Mouse (Mus musculus): Measurements from ENCODE around the gene Pbx1. TPM values are rescaled to one million over a fixed set of nuclear protein-coding genes. Genes with fewer than 3 reads are reported as not detected.

Gene Pbx1
- total RNA-seq, 2 experiments from 2014 or later = 27.0 to 32.2 TPM

DNA sequence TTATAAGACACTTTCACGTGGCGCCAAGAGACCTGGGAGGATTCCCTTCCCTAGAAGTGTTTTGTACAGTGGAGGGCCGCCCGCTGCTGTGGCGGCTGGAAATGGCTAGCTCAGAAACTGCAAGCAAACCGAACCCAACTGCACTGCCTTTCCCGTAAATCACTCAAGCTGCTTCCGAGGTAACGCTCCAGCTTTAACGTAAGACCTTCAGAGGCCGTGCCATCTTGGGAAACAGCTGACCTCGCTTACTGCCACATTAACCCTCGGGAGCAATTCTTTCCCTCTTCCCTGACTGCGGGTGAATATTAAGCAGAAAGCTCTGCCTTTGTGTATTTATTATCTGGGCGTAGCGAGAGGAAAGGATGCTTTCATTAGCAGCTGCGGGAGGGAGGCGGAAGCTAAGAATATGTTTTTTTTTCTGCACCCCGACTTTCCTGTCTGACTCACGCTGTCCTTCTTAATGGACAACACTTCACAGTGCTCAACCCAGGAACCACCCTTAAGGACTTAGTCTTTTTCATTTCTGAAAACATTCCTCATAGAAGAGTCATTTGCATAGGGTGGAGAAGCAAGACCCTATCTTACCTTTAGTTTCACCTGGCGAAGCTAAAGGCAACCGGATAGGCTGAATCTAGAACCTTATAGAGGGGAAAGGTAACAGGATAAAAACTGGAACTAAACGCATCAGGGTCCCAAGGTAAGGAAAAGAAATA lies 268.4 kb downstream of the Pbx1 start:
- DNase-seq = no peak

DNA sequence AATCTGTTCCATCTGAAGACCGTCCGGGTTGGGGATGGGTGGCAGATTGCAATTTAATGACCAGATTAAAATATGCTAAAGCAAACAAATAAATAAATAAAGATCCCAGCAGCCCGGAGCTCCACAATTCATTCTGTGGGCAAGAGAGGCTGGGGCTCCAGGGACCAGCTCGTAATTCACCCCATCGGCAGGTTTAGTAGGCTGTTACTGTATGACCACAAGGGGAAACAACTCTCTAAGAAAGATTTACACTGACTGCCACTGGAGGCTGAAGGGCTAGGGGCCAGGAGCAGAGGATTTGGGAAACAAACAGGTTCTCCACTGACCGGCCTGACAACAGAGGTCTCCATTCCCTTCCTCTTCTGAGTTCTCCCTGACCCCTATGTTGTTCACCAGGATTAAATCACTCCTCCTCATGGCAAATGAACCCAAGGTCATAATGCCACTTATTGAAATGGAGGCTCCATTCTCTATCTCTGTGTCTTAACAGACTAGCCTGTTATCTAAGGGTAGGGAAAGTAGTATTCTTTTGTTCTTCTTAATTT lies 292.9 kb downstream of the Pbx1 start:
- DNase-seq = no peak

DNA sequence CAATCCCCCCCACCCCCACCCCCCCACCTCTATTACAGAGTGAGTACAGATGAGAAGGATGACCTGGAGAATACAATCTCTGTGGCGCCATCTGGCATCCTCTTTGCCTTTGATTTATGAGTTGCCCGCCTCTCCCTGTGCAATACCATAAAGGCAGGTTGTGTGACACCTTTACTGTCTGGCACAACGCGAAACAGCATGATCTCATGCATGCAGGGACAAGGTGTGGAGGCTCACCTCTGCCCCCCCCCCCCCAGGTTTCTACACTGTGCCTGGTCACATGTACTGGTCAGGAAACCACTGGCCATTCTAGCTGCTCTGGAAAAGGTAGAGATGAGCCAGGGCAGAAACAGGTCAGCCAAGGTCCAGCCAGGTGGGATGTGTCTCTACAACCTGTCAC lies 293.4 kb downstream of the Pbx1 start:
- no peak for DNase-seq

DNA sequence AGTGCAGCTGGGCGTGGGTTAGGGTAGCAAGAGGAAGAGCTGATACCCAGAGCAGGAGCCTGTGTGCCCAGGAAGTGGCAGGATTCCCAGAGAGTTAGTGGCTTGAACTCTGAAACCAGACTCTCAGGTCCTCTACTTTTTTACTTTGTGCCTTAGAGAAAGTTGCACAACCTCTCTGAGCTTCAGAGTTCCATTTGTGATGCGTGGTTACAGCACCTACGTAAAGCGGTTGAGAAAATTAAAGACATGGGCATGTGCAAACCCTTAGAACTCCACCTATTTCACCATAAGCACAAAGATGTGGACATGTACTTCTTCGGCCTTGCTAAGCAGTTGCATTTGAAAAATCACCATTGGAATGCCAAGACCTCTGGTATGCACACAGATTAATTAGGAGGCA lies 294.2 kb downstream of the Pbx1 start:
- DNase-seq = no peak

DNA sequence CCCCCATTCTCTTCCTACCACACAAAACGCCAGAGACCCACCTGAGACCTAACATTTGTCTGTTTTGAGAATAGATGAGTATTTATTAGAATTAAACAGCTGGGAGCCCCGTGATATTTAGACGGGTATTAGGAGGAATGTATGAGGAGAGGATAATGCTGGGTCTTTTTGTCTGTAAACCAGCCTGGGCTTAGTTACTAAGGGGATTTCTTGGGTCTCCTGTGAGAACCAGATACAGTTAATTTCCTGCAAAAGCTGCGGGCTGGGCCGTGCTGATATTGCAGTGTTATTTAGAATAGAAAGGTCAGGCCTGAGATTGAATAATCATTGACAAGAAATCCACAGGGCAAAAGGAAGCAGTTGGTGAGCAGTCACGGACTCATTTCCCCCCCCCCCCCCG lies 296.5 kb downstream of the Pbx1 start:
- no peak for DNase-seq

DNA sequence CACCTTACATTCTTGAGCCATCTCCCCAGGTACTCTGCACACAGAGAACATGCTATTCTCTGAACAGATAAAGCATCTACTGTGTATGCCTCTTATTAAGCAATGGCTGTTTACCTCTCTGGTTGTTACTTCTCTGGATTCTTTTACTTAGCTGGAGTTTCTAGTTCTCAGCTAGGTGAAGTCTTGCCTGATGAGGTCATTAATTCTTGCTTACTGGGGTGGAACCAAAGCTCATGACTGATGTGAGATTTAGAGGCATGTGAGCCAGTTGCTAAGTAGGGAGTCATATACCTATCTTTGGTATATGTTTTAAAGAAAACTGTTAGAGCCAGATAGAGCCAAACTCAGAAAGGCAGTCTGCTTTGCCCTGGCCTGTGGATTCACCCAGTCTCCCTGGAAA lies 298.4 kb downstream of the Pbx1 start:
- DNase-seq = no peak

DNA sequence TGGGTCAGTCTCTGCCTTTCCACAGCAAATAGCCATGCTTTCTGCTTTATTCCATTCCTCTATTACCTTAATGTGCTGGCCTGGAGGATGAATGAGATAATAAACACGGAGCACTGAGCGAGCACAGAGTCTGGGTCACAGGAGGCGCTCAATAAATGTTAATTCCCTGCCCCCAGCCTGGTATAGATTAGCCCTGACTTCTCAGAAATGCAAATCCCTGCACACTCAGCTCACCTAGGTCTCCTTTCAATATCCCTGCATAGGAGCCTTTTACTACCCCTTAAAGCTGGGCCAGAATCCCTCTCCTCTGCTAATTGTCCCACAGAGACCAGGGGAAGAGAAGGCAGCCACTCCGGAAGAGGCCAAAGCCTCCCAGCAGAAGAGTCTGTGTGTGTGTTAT lies 304.1 kb downstream of the Pbx1 start:
- no peak for DNase-seq

DNA sequence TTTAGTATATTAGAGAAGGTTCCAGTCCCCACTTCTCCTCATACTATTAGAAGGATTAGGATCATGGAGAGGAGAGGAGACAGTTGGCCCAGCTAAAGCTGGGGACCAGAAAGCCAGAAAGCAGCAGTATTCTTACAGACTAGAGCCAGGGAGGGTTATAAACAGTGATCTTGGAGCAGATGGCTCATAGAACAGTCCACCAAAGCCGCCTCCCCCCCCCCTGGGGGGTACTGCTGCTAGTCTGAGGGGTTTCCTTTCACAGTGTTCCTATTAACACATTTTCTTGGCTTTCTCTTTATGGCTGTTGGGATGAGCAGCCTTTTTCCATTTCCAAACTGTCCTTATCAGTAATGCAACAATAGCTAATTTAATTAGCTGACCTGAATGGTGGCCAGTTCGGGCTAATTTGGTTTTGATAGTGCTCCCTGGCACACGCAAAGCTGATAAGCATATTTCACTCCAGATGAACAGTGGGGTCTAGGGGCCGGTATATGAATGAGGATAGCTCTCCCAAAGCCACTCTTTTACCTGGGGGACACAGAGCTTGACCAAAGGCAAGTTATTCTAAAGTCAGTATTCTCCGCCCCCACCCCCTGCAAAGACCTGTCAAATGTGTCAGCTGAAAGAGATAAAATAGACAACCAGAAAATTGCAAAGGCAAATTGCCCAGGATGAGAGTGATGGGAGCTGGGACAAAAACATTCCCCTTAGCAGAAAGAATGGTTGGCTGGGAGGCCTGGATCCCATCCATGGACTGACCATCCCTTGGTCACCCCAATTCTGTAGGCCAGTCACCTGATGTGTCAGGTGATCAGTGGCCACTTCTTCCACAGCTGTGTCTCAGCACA lies 307.2 kb downstream of the Pbx1 start:
- no peak for DNase-seq

DNA sequence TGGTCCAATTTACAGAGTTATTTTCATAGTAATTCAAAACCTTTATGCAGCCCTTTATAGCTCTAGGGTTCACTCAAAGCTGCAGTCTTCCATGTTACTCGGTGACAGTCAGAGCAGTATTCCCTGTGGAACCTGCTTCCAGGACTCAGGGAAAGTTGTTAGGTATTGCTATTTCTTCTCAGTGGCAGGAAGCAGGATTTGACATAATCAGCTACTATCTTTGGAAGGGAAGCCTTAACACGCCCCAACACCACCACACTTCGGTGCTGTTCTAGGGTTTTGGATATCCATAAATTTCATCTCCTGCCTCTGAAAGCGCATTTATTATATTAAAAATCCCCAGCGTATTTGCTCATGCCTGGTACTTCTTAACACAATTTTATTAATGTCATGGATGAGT lies 314.0 kb downstream of the Pbx1 start:
- DNase-seq = no peak

DNA sequence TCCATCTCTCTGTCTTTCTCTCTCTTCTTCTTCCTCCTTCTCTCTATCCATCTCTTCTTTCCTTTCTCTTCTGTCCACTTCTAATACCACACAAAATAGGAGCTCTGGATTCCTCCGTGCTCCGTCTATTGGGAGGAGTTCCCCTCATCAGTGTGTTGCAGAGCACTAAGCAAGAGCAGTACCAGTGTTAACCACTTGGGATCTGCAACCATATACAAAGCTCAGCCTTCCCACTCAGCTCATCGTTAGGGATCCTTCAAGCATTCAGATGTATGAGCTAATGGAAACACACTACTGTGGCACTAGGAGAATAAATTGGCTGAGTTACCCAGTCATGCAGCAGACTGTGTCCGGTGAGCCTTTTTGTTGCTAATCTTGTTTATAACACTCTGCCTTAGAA lies 314.7 kb downstream of the Pbx1 start:
- no peak for DNase-seq

DNA sequence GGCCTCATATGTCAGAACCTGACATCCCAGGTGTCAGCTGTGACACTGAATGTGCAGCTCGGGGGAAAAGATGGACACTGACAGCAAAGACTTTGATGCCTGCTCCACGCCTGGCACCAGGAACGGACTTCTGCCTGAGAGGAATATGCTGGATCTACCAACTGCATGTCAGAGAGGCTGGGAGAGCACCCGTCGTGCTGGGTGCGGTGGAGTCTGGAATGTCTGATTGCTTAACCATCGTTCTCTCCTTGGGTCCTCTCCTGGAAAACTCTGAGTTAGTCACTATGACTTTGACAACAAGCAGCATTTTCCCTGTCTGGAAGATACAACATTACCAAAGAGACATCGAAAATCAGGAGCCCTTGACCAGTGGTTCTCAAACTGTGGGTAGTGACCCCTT lies 322.3 kb downstream of the Pbx1 start:
- DNase-seq = no peak

DNA sequence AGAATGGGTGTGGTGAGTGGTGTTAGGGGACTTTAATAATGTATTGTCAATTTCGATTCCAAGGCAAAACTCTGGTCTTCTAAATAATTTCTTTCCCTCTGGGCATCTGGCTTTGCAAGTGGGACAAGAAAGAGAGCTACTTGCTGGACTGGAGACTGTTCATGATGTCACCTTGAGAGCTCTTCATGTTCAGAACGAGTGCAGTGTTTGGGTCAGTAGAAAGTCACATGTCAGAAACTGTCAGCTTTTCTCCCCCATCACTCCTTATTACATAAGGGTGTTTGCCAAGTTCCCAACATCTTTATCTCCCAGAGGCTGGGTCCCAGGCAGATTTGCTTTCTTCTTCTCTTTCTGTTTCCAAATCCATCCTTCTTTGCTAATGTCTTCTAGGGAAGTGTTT lies 328.2 kb downstream of the Pbx1 start:
- DNase-seq = no peak

DNA sequence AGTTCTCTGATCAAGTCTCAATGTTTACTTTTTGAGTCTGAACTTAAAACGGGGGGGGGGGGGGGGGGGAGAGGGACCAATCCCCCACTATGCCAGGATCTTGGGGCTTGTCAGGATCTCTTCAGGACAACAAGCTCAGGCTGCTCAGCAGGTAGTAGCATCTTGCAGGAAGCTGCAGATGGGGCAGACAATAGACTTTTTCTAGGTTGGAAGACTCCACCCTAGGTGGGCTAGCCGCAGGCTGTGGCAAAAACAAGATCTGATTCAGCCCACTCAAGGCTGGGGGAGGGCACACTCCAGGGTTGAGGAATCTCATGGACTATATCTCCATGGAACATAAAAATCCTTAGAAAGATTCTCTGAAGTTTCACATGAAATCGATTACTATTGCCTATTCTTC lies 330.6 kb downstream of the Pbx1 start:
- DNase-seq = no peak

DNA sequence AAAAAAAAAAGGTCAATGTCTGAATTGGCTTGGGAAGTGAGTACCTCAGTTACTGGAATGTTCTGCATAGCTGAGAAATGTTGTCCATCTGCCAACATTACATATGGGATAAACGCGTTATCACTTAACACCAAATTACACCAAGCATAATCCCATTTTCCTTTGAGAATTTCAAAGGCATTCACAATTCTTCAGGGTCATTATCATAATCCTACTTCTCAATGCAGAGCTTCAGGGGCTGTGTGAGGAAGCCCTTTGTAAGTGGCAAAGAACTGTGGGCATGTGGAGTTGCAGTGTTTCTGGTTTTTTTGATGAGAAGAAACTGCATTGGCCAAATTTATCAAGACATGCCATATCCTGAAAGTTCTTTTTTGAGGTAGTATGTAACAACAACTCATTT lies 333.3 kb downstream of the Pbx1 start:
- no peak for DNase-seq

DNA sequence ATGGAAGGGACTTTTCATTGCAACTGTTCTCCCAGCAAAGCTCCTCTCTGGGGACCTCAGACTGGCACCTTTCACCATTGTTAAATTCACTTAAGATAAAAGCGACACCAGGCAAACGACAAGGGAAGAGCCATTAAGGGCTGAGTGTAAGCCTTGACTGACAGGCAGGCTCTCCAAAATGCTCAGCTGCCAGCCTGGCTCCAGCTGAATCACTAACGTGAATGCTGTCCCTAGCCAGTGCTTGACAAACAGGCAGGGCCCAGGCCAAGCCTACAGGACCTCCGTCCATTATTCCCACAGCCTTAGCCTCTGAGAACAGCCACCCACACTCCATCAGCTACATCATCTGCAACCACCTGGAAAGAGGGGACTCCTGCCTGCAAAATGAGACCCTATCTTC lies 337.4 kb downstream of the Pbx1 start:
- no peak for DNase-seq

DNA sequence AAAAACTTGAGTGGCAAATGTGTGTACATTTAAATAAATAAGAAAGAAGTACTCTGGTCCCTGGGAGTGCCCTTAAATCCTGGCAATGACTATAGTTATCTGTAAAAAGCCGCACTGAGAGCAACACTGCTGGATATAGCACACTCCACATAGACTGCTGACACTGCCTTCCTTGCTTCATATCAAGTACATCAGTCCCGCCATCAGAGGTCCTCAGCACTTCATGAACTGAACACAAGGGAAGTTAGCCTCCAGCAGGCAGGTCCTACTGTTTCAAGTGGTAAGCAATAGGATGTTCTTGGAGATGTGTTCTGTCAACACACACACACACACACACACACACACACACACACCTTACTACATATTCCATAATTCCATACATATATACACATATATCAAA lies 339.0 kb downstream of the Pbx1 start:
- DNase-seq = peak; percentile 20

DNA sequence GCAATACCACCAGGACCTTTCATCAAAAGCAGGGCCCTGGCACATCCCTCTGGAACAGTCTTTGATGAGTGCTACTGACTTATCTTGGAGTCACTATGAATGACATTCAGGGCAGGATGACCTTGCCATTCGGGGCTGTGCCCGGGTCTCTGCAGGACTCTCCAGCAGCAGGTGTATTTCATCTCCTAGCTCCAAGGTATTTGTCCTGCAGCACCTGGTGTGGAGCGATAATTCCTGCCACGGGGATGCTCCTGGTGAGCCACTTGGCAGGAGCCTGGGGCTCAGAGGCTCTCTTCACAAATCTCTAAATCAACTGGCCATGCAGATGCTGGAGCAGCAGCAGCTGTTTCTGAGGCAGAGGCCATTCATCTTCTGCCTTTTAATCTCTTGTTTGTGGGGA lies 340.4 kb downstream of the Pbx1 start:
- no peak for DNase-seq

DNA sequence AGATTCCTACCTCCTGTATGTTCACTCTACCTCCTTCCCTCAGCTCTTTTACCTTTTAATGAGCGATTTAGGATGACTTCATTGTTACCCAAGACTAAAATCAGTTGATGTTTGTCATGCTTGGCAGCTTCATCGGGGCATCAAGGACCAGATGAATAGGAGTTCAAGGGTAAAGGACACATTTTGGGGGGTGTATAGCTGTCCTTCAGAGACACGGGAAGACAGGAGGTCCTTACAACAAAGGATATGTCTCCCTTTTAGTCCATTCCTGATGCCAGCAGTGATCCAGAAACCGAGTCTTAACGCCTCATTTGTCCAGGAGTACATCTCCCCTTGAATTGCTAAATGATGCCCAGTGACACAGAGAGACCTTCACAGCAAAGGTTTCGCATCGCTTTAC lies 343.4 kb downstream of the Pbx1 start:
- no peak for DNase-seq

DNA sequence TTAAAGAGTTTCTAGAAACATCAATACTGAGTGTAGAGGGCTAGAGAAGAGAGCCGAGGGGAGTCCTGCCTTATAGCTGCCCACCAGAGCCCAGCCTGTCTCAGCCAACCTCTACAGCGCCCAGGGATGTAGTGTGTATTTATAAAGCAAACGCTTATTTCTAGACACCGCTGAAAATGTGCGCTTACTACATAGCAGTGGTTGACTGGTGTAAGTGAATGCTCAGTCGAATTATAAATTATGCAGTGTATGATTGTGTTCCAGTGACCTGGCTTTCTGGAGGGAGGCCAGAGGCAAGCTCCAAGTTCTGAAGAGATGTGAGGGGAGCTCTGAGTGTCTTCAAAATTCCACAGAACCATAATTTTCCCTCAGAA lies 352.7 kb downstream of the Pbx1 start:
- DNase-seq = no peak

DNA sequence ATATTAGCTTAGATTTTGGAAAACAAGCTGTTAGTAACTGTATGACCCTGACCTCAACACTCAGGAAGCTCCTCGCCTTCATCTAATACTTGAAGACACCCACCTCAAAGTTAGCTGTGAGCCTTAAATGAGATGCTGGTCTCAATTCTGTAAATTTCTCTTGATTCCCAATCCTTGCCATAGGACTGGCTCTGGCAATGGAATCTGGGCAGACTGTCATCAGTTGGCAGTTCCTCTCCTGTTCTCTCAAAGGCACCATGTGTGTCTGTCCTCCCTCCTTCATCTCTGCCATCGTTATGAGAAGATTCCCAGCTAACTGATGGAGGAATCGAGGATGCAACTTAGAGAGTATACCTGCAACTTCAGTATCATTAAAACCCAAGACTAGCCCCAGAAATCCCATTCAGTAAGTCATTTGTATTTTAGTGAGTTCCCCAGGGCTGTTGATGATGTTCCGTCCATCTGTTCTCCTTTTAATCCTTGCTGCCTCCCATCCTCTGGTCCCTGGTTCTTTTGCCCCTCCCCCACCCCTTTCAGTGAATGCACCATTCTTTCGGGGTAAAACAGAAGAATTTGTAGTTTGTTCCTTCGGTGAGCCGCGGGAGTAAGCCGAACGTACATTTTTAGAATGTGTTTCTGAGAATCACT lies 353.2 kb downstream of the Pbx1 start:
- DNase-seq = no peak

DNA sequence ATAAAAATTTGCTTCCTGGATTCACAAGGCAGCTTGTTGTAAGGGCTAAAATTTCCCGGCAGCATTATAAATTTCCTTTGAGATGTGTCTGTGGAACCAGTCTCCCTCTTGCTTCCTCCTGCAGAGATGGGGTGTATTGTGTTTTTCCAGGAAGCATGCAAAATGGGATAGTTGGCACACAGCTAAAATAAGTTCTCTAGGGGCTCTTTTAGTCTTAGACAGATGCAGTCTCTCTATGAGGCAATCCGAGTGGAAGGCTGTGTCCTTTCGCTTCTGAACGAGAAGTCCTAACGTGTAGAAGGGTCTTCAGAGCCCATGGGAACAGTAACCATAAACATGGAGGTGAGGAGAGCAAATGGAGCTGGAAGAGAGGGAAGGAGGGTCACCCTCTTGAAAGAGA lies 360.1 kb downstream of the Pbx1 start:
- DNase-seq = no peak

DNA sequence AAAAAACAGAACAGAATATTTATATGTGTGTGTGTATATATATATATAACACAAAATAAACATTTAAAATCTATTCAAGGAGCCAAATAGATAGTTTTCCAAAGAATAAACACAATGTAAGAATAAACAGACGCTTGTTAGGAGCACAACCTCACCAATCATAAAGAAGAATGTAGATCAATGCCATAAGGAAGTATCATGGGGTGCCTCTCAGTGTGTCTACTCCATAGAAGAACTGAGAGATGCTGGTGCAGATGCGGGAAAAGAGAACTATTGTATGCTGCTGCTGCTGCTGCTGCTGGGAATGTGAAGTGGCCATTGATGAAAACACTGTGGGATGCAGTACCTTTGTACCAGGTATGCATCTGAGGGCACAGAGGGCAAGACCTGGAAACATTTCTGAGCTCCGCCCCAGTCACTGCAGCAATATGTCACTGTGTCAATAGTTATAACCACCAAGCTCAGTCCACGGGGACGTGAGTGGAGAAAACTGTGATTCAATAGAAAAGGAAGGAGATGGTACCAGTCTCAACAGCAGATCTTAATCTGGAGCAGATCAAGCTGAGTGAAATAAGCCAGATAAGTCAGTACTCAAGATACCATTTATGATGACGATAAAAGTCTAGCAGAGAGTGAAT lies 361.7 kb downstream of the Pbx1 start:
- no peak for DNase-seq

DNA sequence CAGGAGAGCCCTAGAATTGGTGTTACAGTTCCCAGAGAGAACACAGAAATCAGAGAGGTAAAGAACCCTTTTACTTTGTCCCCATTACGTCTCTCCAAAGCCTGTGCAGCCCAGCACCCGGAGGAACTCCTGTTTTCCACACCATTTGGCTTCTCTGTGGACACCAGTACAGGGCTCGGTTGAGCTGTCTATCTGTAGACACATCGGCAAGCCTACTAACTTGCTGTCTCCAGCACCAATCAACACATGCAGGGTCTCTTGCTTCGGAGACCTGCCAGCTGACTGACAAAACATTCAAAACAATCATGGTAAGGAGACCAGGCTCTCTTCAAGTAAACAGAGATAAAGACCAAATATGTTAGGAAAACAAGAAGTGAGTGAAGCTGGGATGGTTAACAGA lies 362.3 kb downstream of the Pbx1 start:
- DNase-seq = no peak

All from gastrocnemius, postnatal 10 days (tissue).